Mouse (Mus musculus): ENCODE data around the gene Man2c1.

DNA sequence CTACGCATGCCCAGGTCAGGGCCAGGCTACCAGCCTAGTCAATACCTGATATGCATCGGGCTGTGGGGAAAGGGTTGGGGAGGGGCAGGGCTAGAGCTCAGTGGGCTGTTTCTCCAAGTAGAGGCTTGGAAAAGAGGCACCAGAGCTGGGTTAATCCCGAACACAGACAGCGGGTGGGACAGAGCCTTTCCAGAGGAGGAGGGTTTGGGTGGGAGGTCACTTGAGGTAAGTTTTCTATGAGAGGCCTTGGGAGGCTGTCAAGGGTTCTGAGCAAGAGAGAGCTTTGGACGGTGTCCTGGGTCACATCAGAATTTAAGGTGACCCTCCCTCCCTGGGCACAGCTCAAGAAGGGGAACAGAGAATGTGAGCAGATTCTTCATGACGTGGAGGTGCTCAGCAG is 8.0 kb downstream of the Man2c1 start:
- TF ChIP-seq FLI1 (IDR thresholded peaks at IDR 0.05; ENCODE audit: low read length), result no peak
- TF ChIP-seq GATA1 (IDR thresholded peaks at IDR 0.05; ENCODE audit: borderline replicate concordance, low read length), result no peak
